Mouse (Mus musculus) liver, postnatal 0 days (tissue): Measurements from ENCODE around the gene Glyr1. TPM values are rescaled to one million over a fixed set of nuclear protein-coding genes. Genes with fewer than 3 reads are reported as not detected.

Experiments used
- ATAC-seq: fragments of 200-750 bp; cut with Nextera tagmentation; 2 replicates; pipeline ENCODE4 v1.8.0; 2017; ENCODE audit warnings: mild to moderate bottlenecking, moderate library complexity
- DNase-seq: peaks from one replicate; pipeline ENCODE4 v3.0.0-alpha.2; 2016
- H3K27ac ChIP-seq: fragments of 300-500 bp; sonication (generic); 2 replicates; pipeline ENCODE4 v1.5.1; 2014; ENCODE audit warnings: antibody characterized with exemption, moderate library complexity, mild to moderate bottlenecking, low read depth
- H3K27me3 ChIP-seq: fragments of 300-500 bp; sonication (generic); 2 replicates; pipeline ENCODE4 v1.6.1; 2014; ENCODE audit warnings: low read length, control low read depth, mixed read lengths; ENCODE audit not compliant: insufficient read depth
- H3K36me3 ChIP-seq: fragments of 300-500 bp; sonication (generic); replicated peaks from 2 replicates; pipeline ENCODE4 v1.6.1; 2014; ENCODE audit warnings: mild to moderate bottlenecking, control low read depth, low read length, moderate library complexity, mixed read lengths; ENCODE audit not compliant: insufficient read depth
- H3K4me1 ChIP-seq: fragments of 300-500 bp; sonication (generic); 2 replicates; pipeline ENCODE4 v1.6.1; 2014; ENCODE audit warnings: antibody characterized with exemption, mild to moderate bottlenecking, control low read depth; ENCODE audit not compliant: insufficient read depth
- H3K4me2 ChIP-seq: fragments of 300-500 bp; sonication (generic); 2 replicates; pipeline ENCODE4 v1.6.1; 2014; ENCODE audit warnings: low read depth, mild to moderate bottlenecking, low read length, moderate library complexity, mixed read lengths
- H3K4me3 ChIP-seq: fragments of 300-500 bp; sonication (generic); 2 replicates; pipeline ENCODE4 v1.5.1; 2014; ENCODE audit warnings: low read depth, low read length
- H3K9ac ChIP-seq: fragments of 300-500 bp; sonication (generic); replicated peaks from 2 replicates; pipeline ENCODE4 v1.6.1; 2014; ENCODE audit warnings: mild to moderate bottlenecking, moderate library complexity
- H3K9me3 ChIP-seq: fragments of 300-500 bp; sonication (generic); 2 replicates; pipeline ENCODE4 v1.6.1; 2016; ENCODE audit warnings: mild to moderate bottlenecking, control low read depth, low read length, mixed read lengths
- CTCF ChIP-seq: sonication (generic); IDR thresholded peaks from 2 replicates; pipeline ENCODE4 v1.5.1; 2016; ENCODE audit warnings: antibody characterized with exemption, low read depth
- EP300 ChIP-seq: IDR thresholded peaks from 2 replicates; pipeline ENCODE4 v1.6.1; 2016; ENCODE audit warnings: antibody characterized with exemption, low read depth, mild to moderate bottlenecking
- WGBS: fragments of 180-500 bp; shearing (Covaris S2); extraction: QIAGEN DNeasy Blood & Tissue Kit; methylation state at CpG from one replicate; pipeline ENCODE4 v1.1.7; 2014; ENCODE audit not compliant: insufficient replicate concordance; 5-methylcytosine and 5-hydroxymethylcytosine counted together
- polyA plus RNA-seq: library from polyadenylated mRNA; unstranded; fragments of >200 nt; fragmentation: Nextera tagmentation; extraction: Ambion mirVana; gene quantifications from 2 replicates; pipeline ENCODE4 v1.2.1, GENCODE M21; 2015

Glyr1 gene
- polyA plus RNA-seq, 1 experiment from 2014 or later: 35.7 TPM

GRCm38 (mm10) chr16:5013054-5013838 is 36.4 kb downstream of the Glyr1 start, which contains the start of gene Rogdi:
TSS of gene Rogdi (minus strand) at chr16:5013553.
- H3K9me3 ChIP-seq: no peaks in the 10 kb centered on the region
- TF ChIP-seq EP300 (no peak), CTCF (peak; percentile 40)
- H3K4me2 ChIP-seq: peak within 1 kb of the TSS; percentile 95
- under 1% methylated on average over 62 of the region's 63 CpGs for WGBS
- no peaks in the 10 kb centered on the region for H3K27me3 ChIP-seq
- H3K27ac ChIP-seq: peak within 1 kb of the TSS; percentile 84
- ATAC-seq (peak; percentile 92), DNase-seq (peak; percentile 97)
- H3K4me3 ChIP-seq: peak within 1 kb of the TSS; percentile 76
- peaks cover 36% of the 10 kb centered on the region for H3K4me1 ChIP-seq
- H3K9ac ChIP-seq: peak within 1 kb of the TSS; percentile 70
- peaks cover 46% of the 10 kb centered on the region for H3K36me3 ChIP-seq

DNA sequence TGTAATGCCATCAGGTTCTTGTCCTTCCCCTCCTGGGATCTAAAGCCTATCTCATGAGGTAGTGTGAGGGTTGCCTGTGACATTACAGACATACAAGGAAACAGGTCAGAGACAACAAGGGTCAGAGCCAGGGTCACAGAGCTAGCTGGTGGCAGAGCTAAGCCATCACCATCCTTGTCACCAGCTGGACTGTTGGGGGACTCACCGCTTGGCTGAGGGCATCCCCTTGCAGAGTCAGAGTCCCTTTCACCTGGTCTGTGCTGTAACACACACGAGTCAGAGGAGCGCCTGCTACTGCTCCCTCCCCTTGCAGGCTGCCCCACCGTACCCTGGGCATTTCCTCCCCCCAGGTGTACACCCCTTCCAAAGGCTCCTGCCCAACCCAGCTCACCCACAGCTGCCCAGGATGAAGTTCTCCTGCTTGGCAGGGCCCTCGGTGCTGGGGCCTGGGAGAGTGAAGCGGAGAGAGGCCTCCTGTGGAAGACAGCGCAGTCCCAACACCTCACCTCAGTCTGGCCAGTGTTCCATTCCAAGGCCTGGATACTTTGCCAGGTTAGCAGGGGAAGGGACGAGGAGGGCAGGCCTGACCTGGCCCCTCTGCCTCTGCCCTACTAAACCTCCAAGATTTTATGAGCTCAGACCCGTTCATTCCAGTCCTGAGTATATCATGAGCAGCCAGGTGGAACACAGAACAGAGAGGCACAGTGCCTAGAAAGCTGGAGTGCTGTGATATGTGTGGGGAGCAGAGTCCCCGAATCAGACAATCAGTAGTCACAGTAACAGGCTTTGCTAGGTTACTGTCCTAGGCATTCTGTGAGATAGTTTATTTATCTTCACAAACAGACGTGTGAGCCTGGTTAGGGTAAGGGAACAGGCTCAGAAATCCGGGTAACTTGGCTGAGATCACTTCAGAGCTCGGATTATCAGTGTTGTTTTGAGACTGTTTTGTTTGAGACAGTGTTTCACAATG is 37.3 kb downstream of the Glyr1 start:
- WGBS: 40% methylated on average over 13 of the region's 13 CpGs
- DNase-seq (peak; percentile 31), ATAC-seq (peak; percentile 42)
- no peaks in the 10 kb centered on the region for H3K9me3 ChIP-seq
- no peaks in the 10 kb centered on the region for H3K27me3 ChIP-seq
- peak overlapping the region; percentile 76 for H3K4me3 ChIP-seq
- H3K4me1 ChIP-seq: peaks cover 36% of the 10 kb centered on the region
- peak overlapping the region; percentile 70 for H3K9ac ChIP-seq
- peaks cover 40% of the 10 kb centered on the region for H3K36me3 ChIP-seq
- TF ChIP-seq CTCF (no peak), EP300 (peak; percentile 91)
- peak overlapping the region; percentile 84 for H3K27ac ChIP-seq
- peak overlapping the region; percentile 95 for H3K4me2 ChIP-seq

GRCm38 (mm10) chr16:5011285-5011684 is 38.4 kb downstream of the Glyr1 start:
- Histone ChIP-seq H3K9me3 (no peaks in the 10 kb centered on the region), H3K27me3 (no peaks in the 10 kb centered on the region), H3K4me1 (peaks cover 39% of the 10 kb centered on the region), H3K36me3 (peaks cover 30% of the 10 kb centered on the region), H3K9ac (0 out of 2 replicates have a peak overlapping the region, but pooled peaks have one; percentile 21), H3K4me2 (peak overlapping the region; percentile 95), H3K4me3 (no peak overlapping the region), H3K27ac (peak overlapping the region; percentile 84)
- ATAC-seq: no peak
- DNase-seq: peak; percentile 33
- TF ChIP-seq EP300 (no peak), CTCF (no peak)
- 55% methylated on average over 7 of the region's 7 CpGs for WGBS

DNA sequence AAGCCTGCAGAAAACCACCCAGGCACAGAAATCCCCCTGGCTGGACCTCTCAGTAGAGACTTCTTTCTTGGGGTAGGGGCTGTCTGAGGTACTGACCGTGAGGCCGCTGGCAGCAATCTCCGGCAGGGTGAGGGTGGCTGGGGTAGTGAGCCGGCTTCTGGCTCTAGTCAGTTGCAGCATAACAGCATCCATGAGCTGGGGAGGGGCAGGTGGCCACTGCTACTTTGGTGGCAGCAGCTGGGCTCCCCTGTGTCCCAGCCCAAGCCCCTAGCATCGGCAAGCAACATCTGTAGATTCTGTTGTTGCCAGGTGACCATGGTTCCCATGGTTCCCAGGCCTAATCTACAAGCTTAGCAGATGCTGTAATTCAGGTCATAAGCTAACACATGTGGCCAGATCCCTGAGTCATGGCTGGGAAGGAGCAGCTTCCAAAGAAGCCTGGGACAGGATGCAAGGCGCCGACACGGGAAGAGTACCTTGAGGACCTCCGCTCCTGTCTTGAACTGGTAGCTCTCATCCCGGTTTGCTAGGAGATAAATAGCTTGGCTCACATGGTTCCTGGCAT is 39.2 kb downstream of the Glyr1 start:
- Histone ChIP-seq H3K4me1 (peaks cover 39% of the 10 kb centered on the region), H3K9ac (peak overlapping the region; percentile 2; the same call in 1 of the 2 replicates), H3K9me3 (no peaks in the 10 kb centered on the region), H3K4me3 (no peak overlapping the region), H3K27ac (peak overlapping the region; percentile 84), H3K36me3 (peaks cover 21% of the 10 kb centered on the region), H3K4me2 (peak overlapping the region; percentile 95), H3K27me3 (no peaks in the 10 kb centered on the region)
- 74% methylated on average over 10 of the region's 10 CpGs for WGBS
- TF ChIP-seq CTCF (no peak), EP300 (no peak)
- no peak for ATAC-seq
- no peak for DNase-seq

DNA sequence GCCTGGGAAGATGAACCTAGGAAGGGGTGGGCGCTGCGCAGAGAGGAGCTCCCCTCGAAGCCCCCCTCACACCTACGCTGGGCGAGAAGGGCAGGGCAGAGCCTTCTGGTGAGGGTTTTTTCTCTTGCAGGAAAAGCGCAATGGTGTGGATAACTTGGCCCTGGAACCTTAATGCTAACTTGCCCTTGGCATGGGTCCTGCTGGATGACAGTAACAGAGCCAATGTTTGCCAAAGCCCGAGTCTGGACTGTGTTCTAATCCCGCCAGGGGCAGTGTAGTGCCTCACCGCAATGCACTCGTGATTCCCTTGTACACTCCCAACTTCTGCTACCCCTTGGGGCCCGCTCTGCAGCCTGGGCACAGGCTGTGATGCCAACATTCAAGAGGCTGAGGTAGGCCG is 41.6 kb downstream of the Glyr1 start:
- Histone ChIP-seq H3K9me3 (no peaks in the 10 kb centered on the region), H3K4me1 (peaks cover 38% of the 10 kb centered on the region), H3K4me3 (no peak overlapping the region), H3K4me2 (peak overlapping the region; percentile 53; the same call in 1 of the 2 replicates), H3K27ac (peak overlapping the region; percentile 16; the same call in 1 of the 2 replicates), H3K36me3 (peaks cover 8% of the 10 kb centered on the region; the same call in 1 of the 2 replicates), H3K27me3 (no peaks in the 10 kb centered on the region), H3K9ac (no peak overlapping the region)
- no peak for DNase-seq
- ATAC-seq: no peak
- TF ChIP-seq CTCF: no peak
- no peak for TF ChIP-seq EP300
- 74% methylated on average over 12 of the region's 12 CpGs for whole genome bisulfite sequencing
